Mouse (Mus musculus): Measurements from ENCODE around the gene Cmss1. TPM values are rescaled to one million over a fixed set of nuclear protein-coding genes. Genes with fewer than 3 reads are reported as not detected.

Gene Cmss1
- polyA plus RNA-seq, 1 experiment from 2014 or later = 35.4 TPM

DNA sequence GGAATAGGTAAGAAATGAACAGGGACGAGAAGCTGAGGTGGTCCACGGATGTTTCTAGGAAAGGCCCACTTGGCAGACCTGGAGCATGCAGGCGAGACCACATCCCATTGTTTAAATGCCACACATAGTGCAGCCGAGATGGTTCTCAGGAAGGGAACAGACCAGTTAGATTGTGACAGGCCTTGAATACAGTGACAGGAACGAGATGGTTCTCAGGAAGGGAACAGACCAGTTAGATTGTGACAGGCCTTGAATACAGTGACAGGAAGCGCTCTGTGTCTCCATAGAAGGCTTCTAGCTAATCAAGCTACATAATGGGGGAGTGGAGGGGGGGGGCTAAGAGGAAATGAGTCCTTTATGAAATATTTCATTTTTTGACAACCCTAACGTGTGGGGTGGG lies 26.6 kb downstream of the Cmss1 start:
- Histone ChIP-seq H3K4me3 (no peak overlapping the region), H3K27ac (peak overlapping the region; percentile 53), H3K9ac (no peak overlapping the region), H3K4me1 (replicated peaks) (peaks cover 5% of the 10 kb centered on the region; the same call in 1 of the 2 replicates), H3K36me3 (no peaks in the 10 kb centered on the region), H3K4me2 (no peak overlapping the region), H3K9me3 (replicated peaks) (no peaks in the 10 kb centered on the region), H3K27me3 (no peaks in the 10 kb centered on the region)
- ATAC-seq (replicated peaks; ENCODE audit: insufficient number of reproducible peaks, insufficient read depth, low FRiP score, low read depth) = peak; percentile 39; the same call in 1 of the 2 replicates
- WGBS = 43% methylated on average over 7 of the region's 7 CpGs

DNA sequence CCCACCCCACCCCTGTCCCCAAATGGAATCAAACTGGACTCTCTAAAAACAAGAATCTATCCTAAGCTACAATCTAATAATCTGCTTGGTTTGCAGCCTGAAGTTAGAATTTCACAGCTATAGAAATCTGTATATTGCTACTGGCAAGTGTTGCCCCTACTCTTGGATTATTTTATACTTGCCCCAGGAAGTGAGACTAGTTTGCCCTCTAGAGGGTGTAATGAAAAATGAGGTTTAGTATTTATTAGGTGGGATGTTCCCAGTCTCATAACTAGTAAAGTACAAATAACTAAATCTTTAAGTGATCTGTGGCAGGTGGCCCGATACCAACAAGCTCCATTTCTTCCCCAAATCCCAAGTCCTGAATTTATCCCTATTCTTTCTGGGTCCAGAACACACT lies 29.1 kb downstream of the Cmss1 start:
- 88% methylated on average over 1 of the region's 1 CpGs for WGBS

GRCm38 (mm10) chr16:57575764-57576388 lies 30.8 kb downstream of the Cmss1 start:
- no peaks in the 10 kb centered on the region for H3K9me3 ChIP-seq (replicated peaks)
- WGBS = 96% methylated on average over 1 of the region's 1 CpGs
- H3K27ac ChIP-seq = no peak overlapping the region
- no peaks in the 10 kb centered on the region for H3K27me3 ChIP-seq
- H3K9ac ChIP-seq = no peak overlapping the region
- peaks cover 14% of the 10 kb centered on the region for H3K36me3 ChIP-seq
- peaks cover 7% of the 10 kb centered on the region for H3K4me1 ChIP-seq (replicated peaks)
- no peak overlapping the region for H3K4me3 ChIP-seq
- no peak for ATAC-seq (replicated peaks; ENCODE audit: insufficient number of reproducible peaks, insufficient read depth, low FRiP score, low read depth)
- H3K4me2 ChIP-seq = no peak overlapping the region

More for the DNA sequence above, 29.1 kb downstream of the Cmss1 start:
- Histone ChIP-seq H3K36me3 (no peaks in the 10 kb centered on the region), H3K4me1 (replicated peaks) (peaks cover 8% of the 10 kb centered on the region), H3K9ac (no peak overlapping the region), H3K27ac (no peak overlapping the region), H3K4me2 (no peak overlapping the region), H3K4me3 (no peak overlapping the region), H3K27me3 (no peaks in the 10 kb centered on the region), H3K9me3 (replicated peaks) (no peaks in the 10 kb centered on the region)
- ATAC-seq (replicated peaks; ENCODE audit: insufficient number of reproducible peaks, insufficient read depth, low FRiP score, low read depth) = no peak

GRCm38 (mm10) chr16:57573831-57574230 lies 32.8 kb downstream of the Cmss1 start:
- 64% methylated on average over 1 of the region's 1 CpGs for WGBS
- peaks cover 4% of the 10 kb centered on the region for H3K4me1 ChIP-seq (replicated peaks)
- no peak for ATAC-seq (replicated peaks; ENCODE audit: insufficient number of reproducible peaks, insufficient read depth, low FRiP score, low read depth)
- H3K9ac ChIP-seq = no peak overlapping the region
- no peak overlapping the region for H3K4me2 ChIP-seq
- no peak overlapping the region for H3K4me3 ChIP-seq
- H3K27ac ChIP-seq = no peak overlapping the region
- H3K27me3 ChIP-seq = no peaks in the 10 kb centered on the region
- peaks cover 28% of the 10 kb centered on the region for H3K36me3 ChIP-seq
- H3K9me3 ChIP-seq (replicated peaks) = no peaks in the 10 kb centered on the region

- 77% methylated on average over 5 of the region's 5 CpGs for WGBS
- Histone ChIP-seq H3K36me3 (peaks cover 28% of the 10 kb centered on the region), H3K9ac (no peak overlapping the region), H3K27me3 (no peaks in the 10 kb centered on the region), H3K9me3 (replicated peaks) (no peaks in the 10 kb centered on the region), H3K27ac (no peak overlapping the region), H3K4me1 (replicated peaks) (peaks cover 4% of the 10 kb centered on the region), H3K4me2 (no peak overlapping the region), H3K4me3 (no peak overlapping the region)
- no peak for ATAC-seq (replicated peaks; ENCODE audit: insufficient number of reproducible peaks, insufficient read depth, low FRiP score, low read depth)
These were observed 35.8 kb downstream of the Cmss1 start for GRCm38 (mm10) chr16:57570789-57571311.

- 77% methylated on average over 7 of the region's 7 CpGs for WGBS
- ATAC-seq (replicated peaks; ENCODE audit: insufficient number of reproducible peaks, insufficient read depth, low FRiP score, low read depth) = no peak
- no peaks in the 10 kb centered on the region for H3K27me3 ChIP-seq
- H3K4me1 ChIP-seq (replicated peaks) = peaks cover 5% of the 10 kb centered on the region
- no peak overlapping the region for H3K4me2 ChIP-seq
- no peak overlapping the region for H3K27ac ChIP-seq
- H3K9me3 ChIP-seq (replicated peaks) = no peaks in the 10 kb centered on the region
- H3K36me3 ChIP-seq = peaks cover 28% of the 10 kb centered on the region
- no peak overlapping the region for H3K4me3 ChIP-seq
- H3K9ac ChIP-seq = no peak overlapping the region
These were observed 37.8 kb downstream of the Cmss1 start for GRCm38 (mm10) chr16:57568648-57569404.

DNA sequence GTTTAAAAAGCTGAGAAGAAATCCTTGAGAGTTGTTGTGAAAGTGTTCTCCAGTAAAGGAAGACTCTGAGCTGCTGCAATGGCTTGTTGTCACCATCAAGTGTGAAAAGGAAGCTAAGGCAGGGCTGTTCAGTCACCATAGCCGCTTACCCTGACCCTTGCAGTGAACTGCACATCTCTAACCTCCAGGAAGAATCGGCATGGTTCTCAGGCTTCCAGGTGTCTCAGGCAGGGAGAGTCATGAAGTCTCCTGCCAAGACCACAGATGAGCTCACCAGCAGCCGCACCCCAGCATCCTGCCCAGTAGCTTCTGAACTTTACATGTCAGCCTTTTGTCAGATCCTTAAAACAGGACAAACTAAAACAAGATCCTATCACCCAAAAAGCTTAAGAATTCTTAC lies 40.4 kb downstream of the Cmss1 start:
- H3K27me3 ChIP-seq = no peaks in the 10 kb centered on the region
- H3K27ac ChIP-seq = peak overlapping the region; percentile 22; the same call in 1 of the 2 replicates
- WGBS = 27% methylated on average over 3 of the region's 3 CpGs
- no peak; the same call in 1 of the 2 replicates for ATAC-seq (replicated peaks; ENCODE audit: insufficient number of reproducible peaks, insufficient read depth, low FRiP score, low read depth)
- H3K4me3 ChIP-seq = no peak overlapping the region
- H3K9me3 ChIP-seq (replicated peaks) = no peaks in the 10 kb centered on the region
- peaks cover 17% of the 10 kb centered on the region for H3K36me3 ChIP-seq
- H3K9ac ChIP-seq = no peak overlapping the region
- peaks cover 16% of the 10 kb centered on the region for H3K4me1 ChIP-seq (replicated peaks)
- H3K4me2 ChIP-seq = no peak overlapping the region

- H3K4me2 ChIP-seq = no peak overlapping the region
- no peak overlapping the region for H3K9ac ChIP-seq
- no peaks in the 10 kb centered on the region for H3K27me3 ChIP-seq
- peaks cover 16% of the 10 kb centered on the region for H3K4me1 ChIP-seq (replicated peaks)
- ATAC-seq (replicated peaks; ENCODE audit: insufficient number of reproducible peaks, insufficient read depth, low FRiP score, low read depth) = no peak
- WGBS = 36% methylated on average over 1 of the region's 1 CpGs
- no peak overlapping the region for H3K4me3 ChIP-seq
- peaks cover 3% of the 10 kb centered on the region for H3K36me3 ChIP-seq
- H3K9me3 ChIP-seq (replicated peaks) = no peaks in the 10 kb centered on the region
- peak overlapping the region; percentile 25; the same call in 1 of the 2 replicates for H3K27ac ChIP-seq
These were observed 41.9 kb downstream of the Cmss1 start for GRCm38 (mm10) chr16:57564807-57565206.

DNA sequence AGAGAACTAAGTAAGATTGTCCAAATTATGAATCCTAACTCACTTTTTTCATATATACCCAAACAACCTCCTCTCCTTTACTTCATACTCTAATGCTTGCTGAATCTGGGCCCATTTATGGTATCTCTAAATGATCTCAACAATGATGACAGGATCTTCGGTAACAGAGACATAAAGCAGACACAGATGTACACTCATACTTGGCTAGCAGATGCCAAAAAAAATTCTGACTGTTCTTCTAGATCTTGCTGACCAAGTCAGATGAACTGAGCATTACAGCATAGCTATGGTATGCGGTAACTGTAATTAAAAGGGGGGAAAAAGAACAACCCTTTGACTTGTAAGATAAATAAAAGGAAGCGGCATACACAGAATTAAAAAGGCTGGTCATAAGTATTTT lies 43.2 kb downstream of the Cmss1 start:
- peaks cover 16% of the 10 kb centered on the region for H3K4me1 ChIP-seq (replicated peaks)
- 25% methylated on average over 3 of the region's 3 CpGs for whole genome bisulfite sequencing
- no peak overlapping the region for H3K4me2 ChIP-seq
- no peaks in the 10 kb centered on the region for H3K27me3 ChIP-seq
- H3K36me3 ChIP-seq = no peaks in the 10 kb centered on the region; the same call in 1 of the 2 replicates
- H3K9me3 ChIP-seq (replicated peaks) = no peaks in the 10 kb centered on the region
- H3K4me3 ChIP-seq = no peak overlapping the region
- H3K9ac ChIP-seq = no peak overlapping the region
- peak; percentile 53; the same call in 1 of the 2 replicates for ATAC-seq (replicated peaks; ENCODE audit: insufficient number of reproducible peaks, insufficient read depth, low FRiP score, low read depth)
- peak overlapping the region; percentile 41 for H3K27ac ChIP-seq

GRCm38 (mm10) chr16:57560185-57560584 lies 46.5 kb downstream of the Cmss1 start:
- H3K36me3 ChIP-seq = no peaks in the 10 kb centered on the region; the same call in 1 of the 2 replicates
- WGBS = 69% methylated on average over 1 of the region's 1 CpGs
- H3K9me3 ChIP-seq (replicated peaks) = no peaks in the 10 kb centered on the region
- no peak overlapping the region for H3K4me3 ChIP-seq
- H3K27me3 ChIP-seq = no peaks in the 10 kb centered on the region
- no peak for ATAC-seq (replicated peaks; ENCODE audit: insufficient number of reproducible peaks, insufficient read depth, low FRiP score, low read depth)
- H3K9ac ChIP-seq = no peak overlapping the region
- no peak overlapping the region for H3K4me2 ChIP-seq
- no peak overlapping the region for H3K27ac ChIP-seq
- H3K4me1 ChIP-seq (replicated peaks) = peaks cover 22% of the 10 kb centered on the region

GRCm38 (mm10) chr16:57558258-57558657 lies 48.4 kb downstream of the Cmss1 start:
- WGBS = 86% methylated on average over 3 of the region's 3 CpGs
- H3K27ac ChIP-seq = no peak overlapping the region
- peaks cover 21% of the 10 kb centered on the region for H3K4me1 ChIP-seq (replicated peaks)
- no peak for ATAC-seq (replicated peaks; ENCODE audit: insufficient number of reproducible peaks, insufficient read depth, low FRiP score, low read depth)
- H3K27me3 ChIP-seq = no peaks in the 10 kb centered on the region
- no peaks in the 10 kb centered on the region for H3K9me3 ChIP-seq (replicated peaks)
- no peak overlapping the region for H3K4me3 ChIP-seq
- no peak overlapping the region for H3K9ac ChIP-seq
- H3K4me2 ChIP-seq = no peak overlapping the region
- no peaks in the 10 kb centered on the region for H3K36me3 ChIP-seq

Measured in heart, embryonic 15.5 days (tissue).